Mouse (Mus musculus) large intestine, adult 2 months (tissue): ENCODE measurements around the gene Slc25a10. TPM values are rescaled to one million over a fixed set of nuclear protein-coding genes. Genes with fewer than 3 reads are reported as not detected.
"Not testable (repeated sequence)": the region's sequence is repeated elsewhere in the genome, so short reads cannot be mapped to it uniquely, and the experiment has no call there.

Source experiments
- DNase-seq: peaks from one replicate; pipeline ENCODE4 v3.0.0-alpha.2; 2012; ENCODE audit warnings: low read depth, low spot score
- WGBS: fragments of 180-500 bp; shearing (Covaris S2); methylation state at CpG from one replicate; pipeline ENCODE4 v1.1.7; 2018; 5-methylcytosine and 5-hydroxymethylcytosine counted together
- polyA plus RNA-seq: library from polyadenylated mRNA; depleted of rRNA; stranded (reverse); fragments of >200 nt; gene quantifications from 2 replicates; pipeline ENCODE4 v1.2.3, GENCODE M21; 2012

The Slc25a10 gene
- polyA plus RNA-seq, 1 experiment: 287 TPM

GRCm38 (mm10) chr11:120507611-120508289, 16.1 kb downstream of the Slc25a10 start:
- peak; percentile 85 for DNase-seq
- WGBS: 36% methylated on average over 13 of the region's 13 CpGs

- 64% methylated on average over 9 of the region's 9 CpGs for WGBS
- no peak for DNase-seq
Observed at GRCm38 (mm10) chr11:120508290-120508870, 16.7 kb downstream of the Slc25a10 start.

GRCm38 (mm10) chr11:120509940-120510339, 18.3 kb downstream of the Slc25a10 start:
- WGBS: 11% methylated on average over 4 of the region's 4 CpGs
- peak; percentile 85 for DNase-seq

- no peak for DNase-seq
- WGBS: 5% methylated on average over 16 of the region's 16 CpGs
Observed at GRCm38 (mm10) chr11:120510375-120511030, 18.9 kb downstream of the Slc25a10 start.

GRCm38 (mm10) chr11:120512790-120513453, 21.3 kb downstream of the Slc25a10 start:
- 22% methylated on average over 6 of the region's 6 CpGs for WGBS
- DNase-seq: no peak

- WGBS: 83% methylated on average over 2 of the region's 2 CpGs
- DNase-seq: not testable (repeated sequence)
Observed at GRCm38 (mm10) chr11:120514262-120514661, 22.6 kb downstream of the Slc25a10 start.

- 15% methylated on average over 17 of the region's 17 CpGs for WGBS
- no peak for DNase-seq
Observed at GRCm38 (mm10) chr11:120515611-120516010, 24.0 kb downstream of the Slc25a10 start.

GRCm38 (mm10) chr11:120517147-120517546, 25.5 kb downstream of the Slc25a10 start:
- DNase-seq: no peak
- WGBS: 92% methylated on average over 4 of the region's 4 CpGs

- WGBS: 17% methylated on average over 6 of the region's 6 CpGs
- no peak for DNase-seq
Observed at GRCm38 (mm10) chr11:120518027-120518426, 26.4 kb downstream of the Slc25a10 start.

GRCm38 (mm10) chr11:120518558-120518957, 26.9 kb downstream of the Slc25a10 start:
- WGBS: 19% methylated on average over 6 of the region's 6 CpGs
- DNase-seq: no peak

GRCm38 (mm10) chr11:120519738-120520137, 28.1 kb downstream of the Slc25a10 start:
- WGBS: 45% methylated on average over 9 of the region's 9 CpGs
- DNase-seq: no peak

- 86% methylated on average over 9 of the region's 9 CpGs for WGBS
- DNase-seq: no peak
Observed at GRCm38 (mm10) chr11:120520498-120520897, 28.9 kb downstream of the Slc25a10 start.

- no peak for DNase-seq
- 36% methylated on average over 5 of the region's 5 CpGs for WGBS
Observed at GRCm38 (mm10) chr11:120520967-120521540, 29.4 kb downstream of the Slc25a10 start.

- no peak for DNase-seq
- 67% methylated on average over 8 of the region's 8 CpGs for WGBS
Observed at GRCm38 (mm10) chr11:120522581-120522980, 30.9 kb downstream of the Slc25a10 start.

- 83% methylated on average over 2 of the region's 2 CpGs for WGBS
- DNase-seq: no peak
Observed at GRCm38 (mm10) chr11:120525959-120526358, 34.3 kb downstream of the Slc25a10 start.

GRCm38 (mm10) chr11:120527690-120528354, 36.2 kb downstream of the Slc25a10 start:
- DNase-seq: no peak
- WGBS: 77% methylated on average over 9 of the region's 9 CpGs

- 73% methylated on average over 4 of the region's 4 CpGs for WGBS
- DNase-seq: no peak
Observed at GRCm38 (mm10) chr11:120528903-120529302, 37.3 kb downstream of the Slc25a10 start.

- DNase-seq: no peak
- 11% methylated on average over 57 of the region's 62 CpGs for WGBS
Observed at GRCm38 (mm10) chr11:120530085-120530964, 38.7 kb downstream of the Slc25a10 start, which contains the start of gene Gcgr. Gene Gcgr, plus strand, starts transcription at chr11:120530699.
